Mouse (Mus musculus): ENCODE data around the gene Hsf4. TPM values are rescaled to one million over a fixed set of nuclear protein-coding genes. Genes with fewer than 3 reads are reported as not detected.

The Hsf4 gene
- polyA plus RNA-seq, 1 experiment from 2014 or later = 0.79 TPM

- H3K27ac ChIP-seq = no peak overlapping the region
- ATAC-seq (ENCODE audit: low FRiP score) = no peak
- H3K4me1 ChIP-seq (replicated peaks; ENCODE audit: control insufficient read depth, insufficient read depth, low read length) = no peaks in the 10 kb centered on the region
- no peak overlapping the region for H3K4me2 ChIP-seq (replicated peaks)
- no peak overlapping the region for H3K4me3 ChIP-seq (replicated peaks; ENCODE audit: low read length)
- H3K9me3 ChIP-seq (ENCODE audit: control insufficient read depth, low read length) = no peaks in the 10 kb centered on the region
- H3K9ac ChIP-seq = no peak overlapping the region
- 87% methylated on average over 1 of the region's 1 CpGs for WGBS
- DNase-seq (ENCODE audit: low spot score) = no peak
- no peaks in the 10 kb centered on the region for H3K27me3 ChIP-seq (ENCODE audit: control insufficient read depth, insufficient read depth, low read length)
- peaks cover 58% of the 10 kb centered on the region for H3K36me3 ChIP-seq (replicated peaks; ENCODE audit: control insufficient read depth, insufficient read depth)
Measured at GRCm38 (mm10) chr8:105235206-105235605, 34.4 kb upstream of the Hsf4 start.

- Histone ChIP-seq H3K4me3 (replicated peaks; ENCODE audit: low read length) (no peak overlapping the region), H3K4me2 (replicated peaks) (no peak overlapping the region), H3K36me3 (replicated peaks; ENCODE audit: control insufficient read depth, insufficient read depth) (peaks cover 76% of the 10 kb centered on the region), H3K27me3 (ENCODE audit: control insufficient read depth, insufficient read depth, low read length) (no peaks in the 10 kb centered on the region), H3K9ac (no peak overlapping the region), H3K4me1 (replicated peaks; ENCODE audit: control insufficient read depth, insufficient read depth, low read length) (no peaks in the 10 kb centered on the region), H3K9me3 (ENCODE audit: control insufficient read depth, low read length) (no peaks in the 10 kb centered on the region), H3K27ac (no peak overlapping the region)
- DNase-seq (ENCODE audit: low spot score) (no peak), ATAC-seq (ENCODE audit: low FRiP score) (no peak)
- WGBS = 92% methylated on average over 14 of the region's 14 CpGs
Measured at GRCm38 (mm10) chr8:105237442-105238142, 32.0 kb upstream of the Hsf4 start.

- no peak for DNase-seq (ENCODE audit: low spot score)
- 97% methylated on average over 7 of the region's 7 CpGs for WGBS
- H3K4me2 ChIP-seq (replicated peaks) = no peak overlapping the region
- H3K36me3 ChIP-seq (replicated peaks; ENCODE audit: control insufficient read depth, insufficient read depth) = peaks cover 48% of the 10 kb centered on the region
- no peak overlapping the region for H3K4me3 ChIP-seq (replicated peaks; ENCODE audit: low read length)
- no peaks in the 10 kb centered on the region for H3K9me3 ChIP-seq (ENCODE audit: control insufficient read depth, low read length)
- H3K27me3 ChIP-seq (ENCODE audit: control insufficient read depth, insufficient read depth, low read length) = no peaks in the 10 kb centered on the region
- H3K4me1 ChIP-seq (replicated peaks; ENCODE audit: control insufficient read depth, insufficient read depth, low read length) = no peaks in the 10 kb centered on the region
- no peak overlapping the region for H3K9ac ChIP-seq
- ATAC-seq (ENCODE audit: low FRiP score) = no peak
- no peak overlapping the region for H3K27ac ChIP-seq
Measured at GRCm38 (mm10) chr8:105241016-105241415, 28.6 kb upstream of the Hsf4 start.

GRCm38 (mm10) chr8:105251954-105252353 is 17.6 kb upstream of the Hsf4 start:
- H3K4me3 ChIP-seq (replicated peaks; ENCODE audit: low read length) = no peak overlapping the region
- no peaks in the 10 kb centered on the region for H3K9me3 ChIP-seq (ENCODE audit: control insufficient read depth, low read length)
- H3K4me2 ChIP-seq (replicated peaks) = no peak overlapping the region
- ATAC-seq (ENCODE audit: low FRiP score) = no peak
- peaks cover 22% of the 10 kb centered on the region for H3K27me3 ChIP-seq (ENCODE audit: control insufficient read depth, insufficient read depth, low read length)
- WGBS = 92% methylated on average over 6 of the region's 6 CpGs
- DNase-seq (ENCODE audit: low spot score) = no peak
- peaks cover 5% of the 10 kb centered on the region; the same call in 1 of the 2 replicates for H3K4me1 ChIP-seq (replicated peaks; ENCODE audit: control insufficient read depth, insufficient read depth, low read length)
- H3K36me3 ChIP-seq (replicated peaks; ENCODE audit: control insufficient read depth, insufficient read depth) = peaks cover 64% of the 10 kb centered on the region
- no peak overlapping the region for H3K27ac ChIP-seq
- no peak overlapping the region for H3K9ac ChIP-seq

GRCm38 (mm10) chr8:105252680-105253537 is 16.7 kb upstream of the Hsf4 start:
- Histone ChIP-seq H3K4me3 (replicated peaks; ENCODE audit: low read length) (no peak overlapping the region), H3K27ac (no peak overlapping the region), H3K36me3 (replicated peaks; ENCODE audit: control insufficient read depth, insufficient read depth) (peaks cover 55% of the 10 kb centered on the region), H3K27me3 (ENCODE audit: control insufficient read depth, insufficient read depth, low read length) (peaks cover 30% of the 10 kb centered on the region), H3K4me1 (replicated peaks; ENCODE audit: control insufficient read depth, insufficient read depth, low read length) (peaks cover 5% of the 10 kb centered on the region; the same call in 1 of the 2 replicates), H3K4me2 (replicated peaks) (peak overlapping the region; percentile 98; the same call in 1 of the 2 replicates), H3K9me3 (ENCODE audit: control insufficient read depth, low read length) (no peaks in the 10 kb centered on the region), H3K9ac (no peak overlapping the region)
- ATAC-seq (ENCODE audit: low FRiP score) (no peak), DNase-seq (ENCODE audit: low spot score) (no peak)
- 92% methylated on average over 10 of the region's 10 CpGs for WGBS

GRCm38 (mm10) chr8:105253766-105254151 is 15.8 kb upstream of the Hsf4 start:
- peaks cover 8% of the 10 kb centered on the region; the same call in 1 of the 2 replicates for H3K4me1 ChIP-seq (replicated peaks; ENCODE audit: control insufficient read depth, insufficient read depth, low read length)
- peak overlapping the region; percentile 72 for H3K9ac ChIP-seq
- H3K4me3 ChIP-seq (replicated peaks; ENCODE audit: low read length) = peak overlapping the region; percentile 56
- DNase-seq (ENCODE audit: low spot score) = no peak
- WGBS = 32% methylated on average over 20 of the region's 20 CpGs
- peaks cover 46% of the 10 kb centered on the region for H3K36me3 ChIP-seq (replicated peaks; ENCODE audit: control insufficient read depth, insufficient read depth)
- no peaks in the 10 kb centered on the region for H3K9me3 ChIP-seq (ENCODE audit: control insufficient read depth, low read length)
- no peak overlapping the region; the same call in 1 of the 2 replicates for H3K27ac ChIP-seq
- peak overlapping the region; percentile 98 for H3K4me2 ChIP-seq (replicated peaks)
- peak; percentile 26; the same call in 1 of the 2 replicates for ATAC-seq (ENCODE audit: low FRiP score)
- H3K27me3 ChIP-seq (ENCODE audit: control insufficient read depth, insufficient read depth, low read length) = peaks cover 38% of the 10 kb centered on the region

- DNase-seq (ENCODE audit: low spot score) (peak; percentile 83), ATAC-seq (ENCODE audit: low FRiP score) (peak; percentile 81)
- Histone ChIP-seq H3K4me3 (replicated peaks; ENCODE audit: low read length) (peak overlapping the region; percentile 56), H3K4me1 (replicated peaks; ENCODE audit: control insufficient read depth, insufficient read depth, low read length) (peaks cover 14% of the 10 kb centered on the region; the same call in 1 of the 2 replicates), H3K4me2 (replicated peaks) (peak overlapping the region; percentile 98), H3K9me3 (ENCODE audit: control insufficient read depth, low read length) (no peaks in the 10 kb centered on the region), H3K27me3 (ENCODE audit: control insufficient read depth, insufficient read depth, low read length) (peaks cover 44% of the 10 kb centered on the region), H3K36me3 (replicated peaks; ENCODE audit: control insufficient read depth, insufficient read depth) (peaks cover 40% of the 10 kb centered on the region), H3K27ac (peak overlapping the region; percentile 60), H3K9ac (peak overlapping the region; percentile 72)
- WGBS = under 1% methylated on average over 70 of the region's 74 CpGs
Measured at GRCm38 (mm10) chr8:105254152-105254965, 15.2 kb upstream of the Hsf4 start.

GRCm38 (mm10) chr8:105254966-105255350 is 14.6 kb upstream of the Hsf4 start, which contains the start of gene B3gnt9:
B3gnt9 (minus strand) TSS chr8:105255153.
- Histone ChIP-seq H3K4me2 (replicated peaks) (peak within 1 kb of the TSS; percentile 98), H3K27ac (peak within 1 kb of the TSS; percentile 60), H3K27me3 (ENCODE audit: control insufficient read depth, insufficient read depth, low read length) (peaks cover 49% of the 10 kb centered on the region), H3K9ac (peak within 1 kb of the TSS; percentile 72), H3K4me1 (replicated peaks; ENCODE audit: control insufficient read depth, insufficient read depth, low read length) (peaks cover 16% of the 10 kb centered on the region; the same call in 1 of the 2 replicates), H3K36me3 (replicated peaks; ENCODE audit: control insufficient read depth, insufficient read depth) (peaks cover 34% of the 10 kb centered on the region), H3K4me3 (replicated peaks; ENCODE audit: low read length) (peak within 1 kb of the TSS; percentile 56), H3K9me3 (ENCODE audit: control insufficient read depth, low read length) (no peaks in the 10 kb centered on the region)
- ATAC-seq (ENCODE audit: low FRiP score) = peak; percentile 11; the same call in 1 of the 2 replicates
- DNase-seq (ENCODE audit: low spot score) = no peak
- 1% methylated on average over 14 of the region's 14 CpGs for WGBS
